Mouse (Mus musculus) brain, embryonic 14.5 days (tissue): ENCODE results near the gene Cdk5r1.

Experiments used
- CTCF ChIP-seq: fragments of 200-500 bp; IDR thresholded peaks from 2 replicates; pipeline ENCODE4 v1.5.1; 2012; ENCODE audit warnings: inconsistent platforms, mild to moderate bottlenecking, moderate library complexity, borderline replicate concordance; ENCODE audit not compliant: insufficient read depth, insufficient read length; ENCODE audit errors: extremely low read depth
- POLR2A ChIP-seq: fragments of 200-500 bp; IDR thresholded peaks from 2 replicates; pipeline ENCODE4 v1.6.1; 2012; ENCODE audit warnings: mild to moderate bottlenecking, inconsistent platforms, borderline replicate concordance; ENCODE audit not compliant: poor library complexity, insufficient read depth, insufficient read length, severe bottlenecking; ENCODE audit errors: extremely low read depth

DNA sequence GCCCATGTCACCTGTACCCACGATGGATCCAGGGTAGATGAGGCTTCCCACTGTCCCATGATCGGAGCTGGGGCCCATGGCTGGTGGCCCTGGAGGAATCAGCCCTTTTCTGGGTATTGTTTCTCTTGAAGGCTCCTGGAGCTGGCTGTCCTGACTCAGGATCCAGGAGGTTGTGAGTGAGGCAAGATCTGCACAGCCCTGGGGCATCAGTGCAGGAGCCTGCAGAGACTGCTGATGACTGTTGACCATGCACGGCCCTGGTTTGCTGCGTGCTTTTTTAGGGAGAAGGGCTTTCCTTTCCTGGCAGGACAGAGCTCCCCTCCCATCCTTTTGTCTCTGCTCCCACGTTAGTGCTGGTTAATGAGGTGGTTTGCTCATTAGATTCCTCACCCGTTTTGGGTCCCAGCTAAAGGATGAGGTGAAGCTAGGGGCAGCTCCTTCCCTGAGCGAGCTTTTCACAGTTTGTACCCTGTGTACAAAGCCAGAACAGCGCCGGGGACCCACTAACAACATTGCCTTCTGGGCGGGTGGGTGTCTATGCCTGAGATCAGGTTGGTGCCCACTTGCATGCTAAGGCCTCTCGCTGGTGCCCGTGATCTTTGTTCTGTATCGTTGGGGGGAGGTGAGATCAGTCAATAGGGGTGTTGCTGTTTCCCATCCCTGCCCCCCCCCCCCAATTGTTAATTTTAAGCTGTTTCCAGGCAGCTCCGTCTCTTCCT lies 2.0 kb downstream of the Cdk5r1 start:
- TF ChIP-seq POLR2A: no peak
- no peak for TF ChIP-seq CTCF
